Mouse (Mus musculus) stomach, embryonic 15.5 days (tissue): ENCODE measurements around the gene Glyatl3. TPM values are rescaled to one million over a fixed set of nuclear protein-coding genes. Genes with fewer than 3 reads are reported as not detected.

Experiments
- ATAC-seq: fragments of 200-750 bp; cut with Nextera tagmentation; 2 replicates; pipeline ENCODE4 v1.8.0; 2017; ENCODE audit warnings: low read depth, moderate number of reproducible peaks, moderate TSS enrichment; ENCODE audit not compliant: insufficient read depth, low FRiP score
- H3K27ac ChIP-seq: fragments of 300-500 bp; sonication (generic); 2 replicates; pipeline ENCODE4 v1.5.1; 2015; ENCODE audit warnings: mild to moderate bottlenecking, inconsistent platforms
- H3K27me3 ChIP-seq: fragments of 300-500 bp; sonication (generic); replicated peaks from 2 replicates; pipeline ENCODE4 v1.6.1; 2015; ENCODE audit warnings: inconsistent platforms
- H3K36me3 ChIP-seq: fragments of 300-500 bp; sonication (generic); 2 replicates; pipeline ENCODE4 v1.6.1; 2015; ENCODE audit warnings: inconsistent platforms
- H3K4me1 ChIP-seq: fragments of 300-500 bp; sonication (generic); 2 replicates; pipeline ENCODE4 v1.6.1; 2015; ENCODE audit warnings: inconsistent platforms
- H3K4me2 ChIP-seq: fragments of 300-500 bp; sonication (generic); 2 replicates; pipeline ENCODE4 v1.6.1; 2015; ENCODE audit warnings: mild to moderate bottlenecking, inconsistent platforms
- H3K4me3 ChIP-seq: fragments of 300-500 bp; sonication (generic); replicated peaks from 2 replicates; pipeline ENCODE4 v1.5.1; 2015; ENCODE audit warnings: inconsistent platforms
- H3K9ac ChIP-seq: fragments of 300-500 bp; sonication (generic); 2 replicates; pipeline ENCODE4 v1.6.1; 2015; ENCODE audit warnings: inconsistent platforms
- H3K9me3 ChIP-seq: fragments of 300-500 bp; sonication (generic); 2 replicates; pipeline ENCODE4 v1.6.1; 2016; ENCODE audit warnings: inconsistent platforms
- WGBS: fragments of 180-500 bp; shearing (Covaris S2); methylation state at CpG from one replicate; pipeline ENCODE4 v1.1.7; 2015; 5-methylcytosine and 5-hydroxymethylcytosine counted together
- polyA plus RNA-seq: library from polyadenylated mRNA; unstranded; fragments of >200 nt; fragmentation: Nextera tagmentation; extraction: Ambion mirVana; gene quantifications from 2 replicates; pipeline ENCODE4 v1.2.1, GENCODE M21; 2015

Gene Glyatl3
- not detected in 2 replicates for polyA plus RNA-seq

GRCm38 (mm10) chr17:40914250-40914649 is at the start of gene Glyatl3:
Gene Glyatl3, minus strand, starts transcription at chr17:40914350.
- Histone ChIP-seq H3K27me3 (no peaks in the 10 kb centered on the region), H3K9me3 (no peaks in the 10 kb centered on the region)
- WGBS = 95% methylated on average over 2 of the region's 2 CpGs

GRCm38 (mm10) chr17:40948518-40948917 is 34.4 kb upstream of the Glyatl3 start:
- H3K27me3 ChIP-seq = no peaks in the 10 kb centered on the region
- 83% methylated on average over 3 of the region's 3 CpGs for WGBS
- H3K9me3 ChIP-seq = no peaks in the 10 kb centered on the region
- no peak overlapping the region for H3K4me3 ChIP-seq
- no peak overlapping the region for H3K27ac ChIP-seq
- H3K9ac ChIP-seq = no peak overlapping the region
- no peaks in the 10 kb centered on the region for H3K4me1 ChIP-seq
- peaks cover 13% of the 10 kb centered on the region; the same call in 1 of the 2 replicates for H3K36me3 ChIP-seq
- no peak overlapping the region for H3K4me2 ChIP-seq
- ATAC-seq = no peak

More at GRCm38 (mm10) chr17:40914250-40914649, at the start of gene Glyatl3:
- Histone ChIP-seq H3K9ac (no peak within 1 kb of the TSS), H3K36me3 (no peaks in the 10 kb centered on the region), H3K4me1 (no peaks in the 10 kb centered on the region), H3K4me2 (no peak within 1 kb of the TSS), H3K27ac (no peak within 1 kb of the TSS), H3K4me3 (no peak within 1 kb of the TSS)
- ATAC-seq = no peak

DNA sequence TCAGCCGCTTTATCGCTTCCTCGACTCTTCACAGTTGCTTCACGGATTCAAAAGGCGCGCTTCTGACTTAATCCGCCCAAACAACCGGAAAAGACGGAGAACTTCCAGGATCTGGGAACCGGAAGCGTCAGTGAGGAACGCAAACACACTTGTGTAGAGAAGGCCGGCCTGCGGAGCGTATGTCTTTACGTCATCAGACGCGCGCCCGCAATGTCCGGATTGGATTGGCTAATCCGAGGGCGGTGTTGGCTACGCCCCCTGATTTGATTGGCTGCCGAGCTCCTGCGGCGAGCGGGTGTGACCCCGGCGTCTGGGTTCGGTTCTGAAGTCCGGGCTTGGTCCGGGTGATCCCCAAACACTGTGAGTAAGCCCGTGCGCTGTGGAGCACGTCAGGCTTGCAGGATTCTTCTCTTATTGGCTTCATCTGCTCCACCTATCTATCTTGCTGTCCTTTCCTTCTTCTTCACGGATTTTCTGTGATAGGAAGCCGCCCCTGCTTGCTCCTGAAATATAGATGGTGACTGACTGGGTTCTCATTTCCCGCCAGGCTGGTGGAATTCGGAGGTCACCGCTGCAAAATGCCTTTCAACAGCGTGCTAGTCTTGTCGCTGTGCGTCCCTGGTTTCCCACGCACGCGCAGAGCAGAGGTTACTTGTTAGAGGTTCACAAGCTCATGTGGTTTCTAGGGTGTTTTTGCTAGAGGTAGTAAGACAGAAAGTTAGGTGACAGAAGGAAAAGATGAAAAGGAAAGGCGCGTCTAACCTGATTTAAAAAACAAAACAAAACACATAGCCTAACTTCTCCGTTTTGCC is 20.5 kb upstream of the Glyatl3 start, which contains the start of the genes Mut and Cenpq:
Gene Mut, plus strand, starts transcription at position 266 of the 812 bp plus-strand sequence.
Gene Cenpq, minus strand, starts transcription at position 628 of the 812 bp plus-strand sequence.
- under 1% methylated on average over 50 of the region's 50 CpGs for WGBS
- peak; percentile 100 for ATAC-seq
- H3K9ac ChIP-seq = peak within 1 kb of the TSS; percentile 58

GRCm38 (mm10) chr17:40933985-40934384 is 19.8 kb upstream of the Glyatl3 start:
- Histone ChIP-seq H3K27me3 (no peaks in the 10 kb centered on the region), H3K4me2 (peak overlapping the region; percentile 76), H3K27ac (no peak overlapping the region), H3K4me1 (no peaks in the 10 kb centered on the region), H3K9me3 (no peaks in the 10 kb centered on the region), H3K36me3 (peaks cover 6% of the 10 kb centered on the region; the same call in 1 of the 2 replicates), H3K9ac (peak overlapping the region; percentile 23; the same call in 1 of the 2 replicates), H3K4me3 (peak overlapping the region; percentile 79)
- WGBS = under 1% methylated on average over 14 of the region's 14 CpGs
- ATAC-seq = no peak

More for the DNA sequence above, 20.5 kb upstream of the Glyatl3 start, which contains the start of the genes Mut and Cenpq:
- H3K36me3 ChIP-seq = peaks cover 3% of the 10 kb centered on the region; the same call in 1 of the 2 replicates
- H3K9me3 ChIP-seq = no peaks in the 10 kb centered on the region
- no peaks in the 10 kb centered on the region for H3K27me3 ChIP-seq
- peak within 1 kb of the TSS; percentile 98 for H3K27ac ChIP-seq
- no peaks in the 10 kb centered on the region for H3K4me1 ChIP-seq
- H3K4me3 ChIP-seq = peak within 1 kb of the TSS; percentile 79
- peak within 1 kb of the TSS; percentile 76 for H3K4me2 ChIP-seq

DNA sequence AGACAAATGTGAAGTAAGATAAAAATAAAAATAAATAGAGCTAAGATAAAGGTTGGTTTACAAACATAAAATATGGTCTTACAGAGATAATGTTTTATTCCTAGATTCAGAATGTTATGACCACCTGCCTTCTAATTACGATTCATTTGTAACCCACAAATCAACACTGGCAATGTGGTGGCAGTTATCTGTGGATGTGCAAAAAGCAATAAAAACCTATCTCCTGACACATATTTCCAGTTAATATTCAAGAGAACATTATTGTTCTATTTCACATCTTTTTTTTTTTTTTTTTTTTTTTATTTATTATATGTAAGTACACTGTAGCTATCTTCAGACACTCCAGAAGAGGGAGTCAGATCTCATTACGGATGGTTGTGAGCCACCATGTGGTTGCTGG is 1.3 kb upstream of the Glyatl3 start:
- no peak for ATAC-seq
- Histone ChIP-seq H3K4me1 (no peaks in the 10 kb centered on the region), H3K9me3 (no peaks in the 10 kb centered on the region), H3K4me2 (no peak overlapping the region), H3K27me3 (no peaks in the 10 kb centered on the region), H3K36me3 (no peaks in the 10 kb centered on the region), H3K4me3 (no peak overlapping the region), H3K27ac (no peak overlapping the region), H3K9ac (no peak overlapping the region)
- WGBS = 88% methylated on average over 2 of the region's 2 CpGs

DNA sequence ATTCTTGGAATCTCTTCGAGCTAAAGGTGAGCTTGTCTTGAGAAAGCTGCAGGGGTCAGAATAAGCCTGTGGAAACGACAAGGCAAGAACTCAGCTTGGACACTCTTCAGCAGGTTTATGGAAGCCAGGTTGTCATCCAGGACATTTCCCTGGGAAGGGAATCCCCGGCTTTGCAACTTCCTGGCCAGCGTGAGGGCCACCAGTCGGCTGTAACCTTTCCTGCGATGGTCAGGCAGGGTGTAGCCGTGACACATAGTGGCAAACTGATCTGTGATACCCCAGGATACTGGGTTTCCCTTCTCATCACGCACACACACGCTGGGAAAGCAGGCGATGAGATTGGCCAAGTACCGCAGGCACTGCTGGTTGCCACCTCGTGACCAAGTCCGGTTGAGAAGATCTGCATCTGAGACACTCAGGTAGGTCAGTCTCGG is 9.4 kb downstream of the Glyatl3 start:
- Histone ChIP-seq H3K4me1 (peaks cover 4% of the 10 kb centered on the region; the same call in 1 of the 2 replicates), H3K9ac (no peak overlapping the region), H3K4me2 (peak overlapping the region; percentile 32; the same call in 1 of the 2 replicates), H3K36me3 (no peaks in the 10 kb centered on the region), H3K27me3 (no peaks in the 10 kb centered on the region), H3K9me3 (no peaks in the 10 kb centered on the region), H3K4me3 (no peak overlapping the region), H3K27ac (no peak overlapping the region)
- 11% methylated on average over 13 of the region's 14 CpGs for WGBS
- ATAC-seq = no peak

- Histone ChIP-seq H3K36me3 (no peaks in the 10 kb centered on the region), H3K27me3 (no peaks in the 10 kb centered on the region), H3K9ac (no peak overlapping the region), H3K4me2 (no peak overlapping the region), H3K9me3 (no peaks in the 10 kb centered on the region), H3K4me3 (no peak overlapping the region), H3K4me1 (peaks cover 4% of the 10 kb centered on the region; the same call in 1 of the 2 replicates), H3K27ac (no peak overlapping the region)
- ATAC-seq = no peak
- WGBS = 10% methylated on average over 11 of the region's 11 CpGs
Observed at GRCm38 (mm10) chr17:40904056-40904597, 10.0 kb downstream of the Glyatl3 start.

DNA sequence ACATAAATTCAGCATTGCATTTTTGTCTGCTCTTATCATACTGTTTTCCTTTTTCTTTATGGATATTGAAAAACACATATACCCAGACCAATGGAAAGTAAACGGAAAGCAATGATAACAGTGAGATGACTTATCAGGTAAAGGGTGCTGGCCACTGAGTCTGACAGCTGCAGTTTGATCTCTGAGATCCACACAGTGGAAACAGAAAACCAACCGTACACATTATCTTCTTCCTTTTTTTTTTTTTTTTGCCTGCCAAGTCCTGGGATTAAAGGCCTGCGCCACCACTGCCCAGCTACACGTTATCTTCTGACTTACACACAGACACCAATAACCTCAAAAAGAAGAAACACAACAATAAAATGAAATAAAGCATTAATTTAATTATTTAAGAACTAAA is 10.8 kb downstream of the Glyatl3 start:
- H3K36me3 ChIP-seq = no peaks in the 10 kb centered on the region
- no peaks in the 10 kb centered on the region for H3K9me3 ChIP-seq
- H3K4me3 ChIP-seq = no peak overlapping the region
- 62% methylated on average over 4 of the region's 4 CpGs for WGBS
- peaks cover 4% of the 10 kb centered on the region; the same call in 1 of the 2 replicates for H3K4me1 ChIP-seq
- no peak for ATAC-seq
- no peaks in the 10 kb centered on the region for H3K27me3 ChIP-seq
- no peak overlapping the region for H3K9ac ChIP-seq
- H3K4me2 ChIP-seq = no peak overlapping the region
- H3K27ac ChIP-seq = no peak overlapping the region

- Histone ChIP-seq H3K27ac (no peak overlapping the region), H3K36me3 (no peaks in the 10 kb centered on the region), H3K4me1 (peaks cover 3% of the 10 kb centered on the region; the same call in 1 of the 2 replicates), H3K9me3 (no peaks in the 10 kb centered on the region), H3K4me3 (no peak overlapping the region), H3K27me3 (no peaks in the 10 kb centered on the region), H3K9ac (no peak overlapping the region), H3K4me2 (no peak overlapping the region)
- 48% methylated on average over 4 of the region's 4 CpGs for WGBS
- ATAC-seq = no peak
Observed at GRCm38 (mm10) chr17:40899783-40900363, 14.3 kb downstream of the Glyatl3 start.

GRCm38 (mm10) chr17:40896863-40897262 is 17.3 kb downstream of the Glyatl3 start:
- ATAC-seq = no peak
- H3K36me3 ChIP-seq = no peaks in the 10 kb centered on the region
- no peaks in the 10 kb centered on the region for H3K27me3 ChIP-seq
- 54% methylated on average over 1 of the region's 1 CpGs for WGBS
- no peak overlapping the region for H3K4me3 ChIP-seq
- no peak overlapping the region for H3K27ac ChIP-seq
- H3K9ac ChIP-seq = no peak overlapping the region
- no peaks in the 10 kb centered on the region for H3K9me3 ChIP-seq
- H3K4me1 ChIP-seq = no peaks in the 10 kb centered on the region
- no peak overlapping the region for H3K4me2 ChIP-seq

GRCm38 (mm10) chr17:40887849-40888536 is 26.2 kb downstream of the Glyatl3 start:
- no peak overlapping the region for H3K4me3 ChIP-seq
- no peaks in the 10 kb centered on the region for H3K27me3 ChIP-seq
- H3K4me1 ChIP-seq = no peaks in the 10 kb centered on the region
- no peak overlapping the region for H3K27ac ChIP-seq
- H3K36me3 ChIP-seq = no peaks in the 10 kb centered on the region
- ATAC-seq = no peak
- 76% methylated on average over 4 of the region's 4 CpGs for WGBS
- H3K9me3 ChIP-seq = no peaks in the 10 kb centered on the region
- no peak overlapping the region for H3K4me2 ChIP-seq
- no peak overlapping the region for H3K9ac ChIP-seq
